ENCODE assay signal across 16 mouse cellular contexts in genomic region chr8:103374151-103374550, GRCm38 (mm10).
"Had no signal": no experiment of that assay in that cellular context is flagged by ENCODE, and none has a peak within 500 bp of the region (broad histone marks: within the 10 kb centered on the region; RNA-seq: fewer than 3 reads in every experiment).

No protein-coding gene starts in this region.

- ATAC-seq: midbrain, embryonic 16.5 days had no signal

- H3K4me1 ChIP-seq: liver, embryonic 15.5 days; megakaryocyte, embryonic 14.5 days; midbrain, embryonic 12.5 days; stomach, embryonic 15.5 days had no signal

- H3K4me2 ChIP-seq: liver, embryonic 11.5 days; liver, embryonic 15.5 days; midbrain, embryonic 12.5 days; stomach, embryonic 15.5 days had no signal

- H3K27me3 ChIP-seq: liver, embryonic 15.5 days; megakaryocyte, embryonic 14.5 days; midbrain, embryonic 12.5 days; stomach, embryonic 15.5 days had no signal

- H3K27ac ChIP-seq: layer of hippocampus, adult 2 months; liver, embryonic 15.5 days; macrophage; midbrain, embryonic 12.5 days; stomach, embryonic 15.5 days had no signal

- H3K9ac ChIP-seq: liver, embryonic 15.5 days; midbrain, embryonic 12.5 days; stomach, embryonic 15.5 days had no signal

- H3K9me3 ChIP-seq: liver, embryonic 15.5 days; midbrain, embryonic 12.5 days; stomach, embryonic 15.5 days had no signal

- DNase-seq: kidney, adult 18-20 months; kidney, postnatal 10 days; kidney, postnatal 4 days; lung, adult 2 months; lung, postnatal 10 days; right cerebral cortex, postnatal 14 days; thymus, adult 2 months; thymus, postnatal 36 days had no signal

- H3K36me3 ChIP-seq: liver, embryonic 15.5 days; midbrain, embryonic 12.5 days; stomach, embryonic 15.5 days had no signal

- H3K4me3 ChIP-seq: layer of hippocampus, adult 2 months; liver, embryonic 15.5 days; megakaryocyte, embryonic 14.5 days; midbrain, embryonic 12.5 days; stomach, embryonic 15.5 days had no signal
